In the genomic region with DNA sequence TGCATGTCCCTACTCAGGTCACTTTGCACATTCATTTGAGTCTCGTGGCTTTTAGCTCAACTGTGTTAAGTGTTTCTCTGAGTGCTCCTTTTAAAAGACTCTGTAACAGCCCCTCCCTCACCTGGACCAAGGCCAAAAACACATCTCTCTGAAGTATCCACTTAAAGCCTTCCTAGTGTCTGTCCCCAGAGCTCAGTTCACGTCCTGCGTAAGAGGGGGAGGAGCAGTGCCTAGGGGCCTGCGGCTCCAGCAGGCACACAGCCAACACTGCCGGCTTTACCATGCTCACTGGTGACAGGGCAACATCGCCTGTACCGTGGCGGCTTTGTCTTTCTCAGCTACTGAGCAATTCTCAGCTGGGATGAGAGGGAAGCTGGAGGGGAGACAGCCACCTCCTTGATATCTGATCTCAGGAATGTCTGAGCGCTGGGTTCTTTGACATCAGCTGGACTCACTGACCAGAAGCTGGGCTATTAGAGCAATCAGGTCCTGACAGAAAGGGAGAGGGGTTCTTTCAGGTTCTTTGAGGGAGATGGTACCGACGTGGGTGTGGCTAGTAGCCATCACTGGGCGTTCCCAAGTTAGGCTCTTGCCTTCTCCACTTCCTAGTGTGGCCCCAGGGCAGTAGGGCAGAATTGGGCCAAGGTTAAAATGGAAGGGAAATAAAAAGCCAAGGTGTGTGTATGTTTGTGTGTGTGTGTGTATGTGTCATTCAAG, we compare ENCODE assay signal across 10 mouse cellular contexts. TPM values are rescaled to one million over a fixed set of nuclear protein-coding genes. Genes with fewer than 3 reads are reported as not detected.
A peak's percentile ranks its signal among the peaks of the same experiment; 100 is the strongest.
DNase-seq lines count a peak whose midpoint lies in the region; ATAC-seq and TF ChIP-seq lines count a peak whose summit lies in the region.
"Had no signal": no experiment of that assay in that cellular context is flagged by ENCODE, and none has a peak within 500 bp of the region (broad histone marks: within the 10 kb centered on the region; RNA-seq: fewer than 3 reads in every experiment).

No protein-coding gene starts in this region.

- TF ChIP-seq POLR2A in olfactory bulb, adult 2 months (IDR thresholded peaks at IDR 0.05; ENCODE audit: insufficient read depth, low read depth, low read length) = no peak

- H3K9me3 ChIP-seq in embryonic facial prominence, embryonic 15.5 days (replicated peaks) = no peaks in the 10 kb centered on the region
- H3K9me3 ChIP-seq in hindbrain, embryonic 14.5 days (ENCODE audit: control insufficient read depth, low read length) = no peaks in the 10 kb centered on the region
- H3K9me3 ChIP-seq in lung, embryonic 14.5 days (ENCODE audit: low read depth, low read length) = no peaks in the 10 kb centered on the region

- 5% methylated on average over 12 of the region's 12 CpGs for WGBS in embryonic facial prominence, embryonic 15.5 days
- 12% methylated on average over 12 of the region's 12 CpGs for WGBS in hindbrain, embryonic 14.5 days
- 14% methylated on average over 12 of the region's 12 CpGs for WGBS in lung, embryonic 14.5 days
- WGBS in olfactory bulb, adult 2 months = 2% methylated on average over 12 of the region's 12 CpGs

- peak; percentile 68 for DNase-seq in adrenal gland, postnatal 10 days
- DNase-seq in adrenal gland, adult 8-10 months = no peak
- DNase-seq in MN1 (ENCODE audit: low spot score) = peak; percentile 88
- DNase-seq in hindbrain, embryonic 14.5 days (ENCODE audit: low spot score) = peak; percentile 75
- peak; percentile 90 for DNase-seq in lung, embryonic 14.5 days
- no peak for DNase-seq in thymus, adult 18-20 months

- peak overlapping the region; percentile 65 for H3K4me2 ChIP-seq in embryonic facial prominence, embryonic 15.5 days (replicated peaks)
- peak overlapping the region; percentile 95 for H3K4me2 ChIP-seq in hindbrain, embryonic 14.5 days (replicated peaks)
- H3K4me2 ChIP-seq in lung, embryonic 14.5 days = peak overlapping the region; percentile 60

- H3K4me1 ChIP-seq in embryonic facial prominence, embryonic 15.5 days = peaks cover 33% of the 10 kb centered on the region
- peaks cover 56% of the 10 kb centered on the region for H3K4me1 ChIP-seq in hindbrain, embryonic 14.5 days (replicated peaks; ENCODE audit: control insufficient read depth, insufficient read depth, low read length)
- H3K4me1 ChIP-seq in lung, embryonic 14.5 days (ENCODE audit: insufficient read depth) = peaks cover 7% of the 10 kb centered on the region
- peaks cover 52% of the 10 kb centered on the region for H3K4me1 ChIP-seq in olfactory bulb, adult 2 months (ENCODE audit: control insufficient read depth, insufficient read depth, low read length)

- no peak overlapping the region for H3K27ac ChIP-seq in embryonic facial prominence, embryonic 15.5 days (replicated peaks)
- peak overlapping the region; percentile 98 for H3K27ac ChIP-seq in hindbrain, embryonic 14.5 days
- no peak overlapping the region for H3K27ac ChIP-seq in lung, embryonic 14.5 days (ENCODE audit: low read depth)
- peak overlapping the region; percentile 100 for H3K27ac ChIP-seq in olfactory bulb, adult 2 months (ENCODE audit: insufficient read depth, low read depth, low read length)

- H3K4me3 ChIP-seq in embryonic facial prominence, embryonic 15.5 days (replicated peaks) = no peak overlapping the region
- peak overlapping the region; percentile 75 for H3K4me3 ChIP-seq in hindbrain, embryonic 14.5 days (replicated peaks; ENCODE audit: low read length)
- no peak overlapping the region; the same call in 1 of the 2 replicates for H3K4me3 ChIP-seq in lung, embryonic 14.5 days (ENCODE audit: low read depth, low read length)
- H3K4me3 ChIP-seq in olfactory bulb, adult 2 months (ENCODE audit: insufficient read depth, low read depth, low read length) = peak overlapping the region; percentile 89
- H3K4me3 ChIP-seq: erythroblast, embryonic 14.5 days had no signal

- TF ChIP-seq CTCF in lung, embryonic 14.5 days (IDR thresholded peaks at IDR 0.05; ENCODE audit: low read depth) = no peak
- TF ChIP-seq CTCF in olfactory bulb, adult 2 months (IDR thresholded peaks at IDR 0.05; ENCODE audit: insufficient read depth, low read depth, low read length) = no peak

- H3K27me3 ChIP-seq in embryonic facial prominence, embryonic 15.5 days = peaks cover 34% of the 10 kb centered on the region
- H3K27me3 ChIP-seq in hindbrain, embryonic 14.5 days (ENCODE audit: control insufficient read depth, insufficient read depth, low read length) = no peaks in the 10 kb centered on the region
- peaks cover 24% of the 10 kb centered on the region for H3K27me3 ChIP-seq in lung, embryonic 14.5 days (ENCODE audit: insufficient read depth, low read length)

- no peaks in the 10 kb centered on the region for H3K36me3 ChIP-seq in embryonic facial prominence, embryonic 15.5 days
- H3K36me3 ChIP-seq in hindbrain, embryonic 14.5 days (replicated peaks; ENCODE audit: control insufficient read depth, insufficient read depth) = peaks cover 33% of the 10 kb centered on the region
- no peaks in the 10 kb centered on the region for H3K36me3 ChIP-seq in lung, embryonic 14.5 days (ENCODE audit: insufficient read depth)

- peak; percentile 52 for ATAC-seq in embryonic facial prominence, embryonic 15.5 days (ENCODE audit: insufficient number of reproducible peaks, low FRiP score, low TSS enrichment, low read depth)
- ATAC-seq in hindbrain, embryonic 14.5 days (ENCODE audit: low FRiP score) = peak; percentile 47; the same call in 1 of the 2 replicates
- peak; percentile 81 for ATAC-seq in lung, embryonic 14.5 days (ENCODE audit: insufficient read depth)

- no peak overlapping the region for H3K9ac ChIP-seq in embryonic facial prominence, embryonic 15.5 days
- peak overlapping the region; percentile 94 for H3K9ac ChIP-seq in hindbrain, embryonic 14.5 days
- peak overlapping the region; percentile 6; the same call in 1 of the 2 replicates for H3K9ac ChIP-seq in lung, embryonic 14.5 days

RNA-seq across cellular contexts. Expression of gene Nacad, which starts 1.8 kb away (rescaled TPM):
- 1 to 10 TPM; 4.2 to 5.7 TPM for total RNA-seq in adrenal gland, postnatal 10 days (2021)
- 1 to 10 TPM; 1.2 to 2.8 (median 1.8) TPM for total RNA-seq in adrenal gland, adult 8-10 months (2022)
- polyA plus RNA-seq in embryonic facial prominence, embryonic 15.5 days (2015; fragmentation: Nextera tagmentation; extraction: Ambion mirVana) = 2.2 and 3.5 TPM in 2 replicates
- 75.2 and 75.9 TPM in 2 replicates for polyA plus RNA-seq in hindbrain, embryonic 14.5 days (2014; fragmentation: Nextera tagmentation; extraction: Ambion mirVana)
- 2.5 and 2.7 TPM in 2 replicates for polyA plus RNA-seq in lung, embryonic 14.5 days (2014; fragmentation: Nextera tagmentation; extraction: Ambion mirVana)
- not detected in 2 replicates for polyA plus RNA-seq in olfactory bulb, adult 2 months (2012; ENCODE audit: insufficient read depth, insufficient read length, low replicate concordance, missing spikeins)

RNA-seq across cellular contexts. Expression of gene Tbrg4, which starts 21.8 kb away (rescaled TPM):
- 10 to 100 TPM; 86.9 to 95.1 TPM for total RNA-seq in adrenal gland, postnatal 10 days (2021)
- 10 to 100 TPM; 49.3 to 68.1 (median 60.4) TPM for total RNA-seq in adrenal gland, adult 8-10 months (2022)
- 36.0 and 40.4 TPM in 2 replicates for polyA plus RNA-seq in embryonic facial prominence, embryonic 15.5 days (2015; fragmentation: Nextera tagmentation; extraction: Ambion mirVana)
- polyA plus RNA-seq in hindbrain, embryonic 14.5 days (2014; fragmentation: Nextera tagmentation; extraction: Ambion mirVana) = 25.7 and 26.5 TPM in 2 replicates
- 43.2 and 46.6 TPM in 2 replicates for polyA plus RNA-seq in lung, embryonic 14.5 days (2014; fragmentation: Nextera tagmentation; extraction: Ambion mirVana)
- polyA plus RNA-seq in olfactory bulb, adult 2 months (2012; ENCODE audit: insufficient read depth, insufficient read length, low replicate concordance, missing spikeins) = not detected in 2 replicates

RNA-seq across cellular contexts. Expression of gene Wap, which starts 34.4 kb away (rescaled TPM):
- total RNA-seq in adrenal gland, postnatal 10 days (2021) = not detected
- not detected for total RNA-seq in adrenal gland, adult 8-10 months (2022)
- not detected in 2 replicates for polyA plus RNA-seq in embryonic facial prominence, embryonic 15.5 days (2015; fragmentation: Nextera tagmentation; extraction: Ambion mirVana)
- not detected in 2 replicates for polyA plus RNA-seq in hindbrain, embryonic 14.5 days (2014; fragmentation: Nextera tagmentation; extraction: Ambion mirVana)
- polyA plus RNA-seq in lung, embryonic 14.5 days (2014; fragmentation: Nextera tagmentation; extraction: Ambion mirVana) = not detected in 2 replicates
- polyA plus RNA-seq in olfactory bulb, adult 2 months (2012; ENCODE audit: insufficient read depth, insufficient read length, low replicate concordance, missing spikeins) = not detected in 2 replicates
- polyA plus RNA-seq: C2C12; erythroblast, embryonic 14.5 days had no signal

RNA-seq across cellular contexts. Expression of gene Ramp3, which starts 54.3 kb away (rescaled TPM):
- 1 to 10 TPM; 7.6 to 9.8 TPM for total RNA-seq in adrenal gland, postnatal 10 days (2021)
- 10 to 100 TPM; 15.8 to 20.8 (median 19.9) TPM for total RNA-seq in adrenal gland, adult 8-10 months (2022)
- 14.1 and 18.2 TPM in 2 replicates for polyA plus RNA-seq in embryonic facial prominence, embryonic 15.5 days (2015; fragmentation: Nextera tagmentation; extraction: Ambion mirVana)
- 22.1 and 26.7 TPM in 2 replicates for polyA plus RNA-seq in hindbrain, embryonic 14.5 days (2014; fragmentation: Nextera tagmentation; extraction: Ambion mirVana)
- 1.2 and 1.9 TPM in 2 replicates for polyA plus RNA-seq in lung, embryonic 14.5 days (2014; fragmentation: Nextera tagmentation; extraction: Ambion mirVana)
- not detected in 2 replicates for polyA plus RNA-seq in olfactory bulb, adult 2 months (2012; ENCODE audit: insufficient read depth, insufficient read length, low replicate concordance, missing spikeins)
- polyA plus RNA-seq: erythroblast, embryonic 14.5 days had no signal

RNA-seq across cellular contexts. Expression of gene Ccm2, which starts 57.4 kb away (rescaled TPM):
- 10 to 100 TPM; 46.4 to 47.5 TPM for total RNA-seq in adrenal gland, postnatal 10 days (2021)
- total RNA-seq in adrenal gland, adult 8-10 months (2022) = 10 to 100 TPM; 35.8 to 40.8 (median 40.5) TPM
- 88.9 and 93.0 TPM in 2 replicates for polyA plus RNA-seq in embryonic facial prominence, embryonic 15.5 days (2015; fragmentation: Nextera tagmentation; extraction: Ambion mirVana)
- polyA plus RNA-seq in hindbrain, embryonic 14.5 days (2014; fragmentation: Nextera tagmentation; extraction: Ambion mirVana) = 89.0 and 89.4 TPM in 2 replicates
- polyA plus RNA-seq in lung, embryonic 14.5 days (2014; fragmentation: Nextera tagmentation; extraction: Ambion mirVana) = 88.8 and 94.3 TPM in 2 replicates
- polyA plus RNA-seq in olfactory bulb, adult 2 months (2012; ENCODE audit: insufficient read depth, insufficient read length, low replicate concordance, missing spikeins) = not detected in 2 replicates

Comparison
In these comparisons a context has a peak if more than half of its experiments do, and no peak if none do; other contexts are left out.
1. DNase-seq: peak in adrenal gland, postnatal 10 days (single experiment), MN1 (single experiment), hindbrain, embryonic 14.5 days (single experiment) and lung, embryonic 14.5 days (single experiment); none in adrenal gland, adult 8-10 months (single experiment) and thymus, adult 18-20 months (0 of 2).
2. H3K27ac ChIP-seq: peak in hindbrain, embryonic 14.5 days (single experiment) and olfactory bulb, adult 2 months (single experiment); none in embryonic facial prominence, embryonic 15.5 days (single experiment) and lung, embryonic 14.5 days (single experiment).
3. H3K4me3 ChIP-seq: peak in hindbrain, embryonic 14.5 days (single experiment) and olfactory bulb, adult 2 months (single experiment); none in embryonic facial prominence, embryonic 15.5 days (single experiment) and lung, embryonic 14.5 days (single experiment).
4. RNA of gene Nacad, which starts 1.8 kb away (polyA plus RNA-seq): 75.2 to 75.9 TPM in hindbrain, embryonic 14.5 days; 2.5 to 2.7 TPM in lung, embryonic 14.5 days, 2.2 to 3.5 TPM in embryonic facial prominence, embryonic 15.5 days and not detected in olfactory bulb, adult 2 months; every median in the first group is over 10 times any median in the second.
5. Peak in every context shown above with its lines, with median percentiles within 50 percentile points of each other: ATAC-seq and H3K4me2 ChIP-seq.